Mouse (Mus musculus) intestine, embryonic 16.5 days (tissue): ENCODE results near the gene Tmbim4. TPM values are rescaled to one million over a fixed set of nuclear protein-coding genes. Genes with fewer than 3 reads are reported as not detected.

Source experiments
- ATAC-seq: fragments of 200-750 bp; cut with Nextera tagmentation; 2 replicates; pipeline ENCODE4 v1.8.0; 2017; ENCODE audit warnings: moderate TSS enrichment, moderate library complexity
- H3K27ac ChIP-seq: fragments of 300-500 bp; sonication (generic); 2 replicates; pipeline ENCODE4 v1.5.1; 2014; ENCODE audit warnings: mild to moderate bottlenecking, low read length
- H3K27me3 ChIP-seq: fragments of 300-500 bp; sonication (generic); replicated peaks from 2 replicates; pipeline ENCODE4 v1.6.1; 2014; ENCODE audit warnings: low read length, control low read depth, mixed read lengths; ENCODE audit not compliant: control insufficient read depth, insufficient read depth
- H3K36me3 ChIP-seq: fragments of 300-500 bp; sonication (generic); 2 replicates; pipeline ENCODE4 v1.6.1; 2014; ENCODE audit warnings: low read length, control low read depth; ENCODE audit not compliant: control insufficient read depth, insufficient read depth
- H3K4me1 ChIP-seq: fragments of 300-500 bp; sonication (generic); 2 replicates; pipeline ENCODE4 v1.6.1; 2014; ENCODE audit warnings: low read length, control low read depth, mixed read lengths; ENCODE audit not compliant: control insufficient read depth, insufficient read depth
- H3K4me2 ChIP-seq: fragments of 300-500 bp; sonication (generic); 2 replicates; pipeline ENCODE4 v1.6.1; 2014; ENCODE audit warnings: low read depth, low read length, control low read depth
- H3K4me3 ChIP-seq: fragments of 300-500 bp; sonication (generic); 2 replicates; pipeline ENCODE4 v1.5.1; 2014; ENCODE audit warnings: mild to moderate bottlenecking, low read length
- H3K9ac ChIP-seq: fragments of 300-500 bp; sonication (generic); 2 replicates; pipeline ENCODE4 v1.6.1; 2014; ENCODE audit warnings: low read depth, low read length
- H3K9me3 ChIP-seq: fragments of 300-500 bp; sonication (generic); 2 replicates; pipeline ENCODE4 v1.6.1; 2016; ENCODE audit warnings: low read length, control low read depth; ENCODE audit not compliant: control insufficient read depth
- WGBS: fragments of 180-500 bp; shearing (Covaris S2); extraction: QIAGEN DNeasy Blood & Tissue Kit; methylation state at CpG from one replicate; pipeline ENCODE4 v1.1.7; 2014; 5-methylcytosine and 5-hydroxymethylcytosine counted together
- polyA plus RNA-seq: library from polyadenylated mRNA; unstranded; fragments of >200 nt; fragmentation: Nextera tagmentation; extraction: Ambion mirVana; gene quantifications from 2 replicates; pipeline ENCODE4 v1.2.1, GENCODE M21; 2015

Tmbim4 gene
- polyA plus RNA-seq, 1 experiment from 2014 or later, result 140 TPM

- Histone ChIP-seq H3K27me3 (no peaks in the 10 kb centered on the region), H3K36me3 (no peaks in the 10 kb centered on the region), H3K9ac (no peak overlapping the region), H3K27ac (no peak overlapping the region), H3K9me3 (no peaks in the 10 kb centered on the region), H3K4me3 (no peak overlapping the region), H3K4me2 (no peak overlapping the region), H3K4me1 (0 out of 2 replicates have a peak, but pooled peaks cover 3% of the 10 kb centered on the region)
- 79% methylated on average over 7 of the region's 7 CpGs for WGBS
- no peak for ATAC-seq
Measured at GRCm38 (mm10) chr10:120273335-120273734, 71.9 kb downstream of the Tmbim4 start.

Other genes with a start within 250 kb of the Tmbim4 start
- gene Helb, start 88.6 kb upstream of the Tmbim4 start, polyA plus RNA-seq, result 4.1 and 4.2 TPM in 2 replicates
- gene Irak3, start 540 bp downstream of the Tmbim4 start, polyA plus RNA-seq, result 1.1 and 1.4 TPM in 2 replicates
- 50.3 and 54.5 TPM in 2 replicates for gene Llph, start 25.5 kb downstream of the Tmbim4 start, polyA plus RNA-seq